Mouse (Mus musculus) stomach, embryonic 14.5 days (tissue): Measurements from ENCODE around the gene Syngr1. TPM values are rescaled to one million over a fixed set of nuclear protein-coding genes. Genes with fewer than 3 reads are reported as not detected.
A peak's percentile ranks its signal among the peaks of the same experiment; 100 is the strongest.

Experiments
- ATAC-seq: fragments of 200-750 bp; cut with Nextera tagmentation; 2 replicates; pipeline ENCODE4 v1.8.0; 2017; ENCODE audit warnings: low read depth, moderate TSS enrichment; ENCODE audit not compliant: insufficient number of reproducible peaks, insufficient read depth, low FRiP score
- H3K27ac ChIP-seq: fragments of 300-500 bp; sonication (generic); 2 replicates; pipeline ENCODE4 v1.5.1; 2014; ENCODE audit warnings: mild to moderate bottlenecking, low read length, moderate library complexity, mixed read lengths
- H3K27me3 ChIP-seq: fragments of 300-500 bp; sonication (generic); 2 replicates; pipeline ENCODE4 v1.6.1; 2014; ENCODE audit warnings: low read length, control low read depth, mixed read lengths; ENCODE audit not compliant: control insufficient read depth, insufficient read depth
- H3K36me3 ChIP-seq: fragments of 300-500 bp; sonication (generic); 2 replicates; pipeline ENCODE4 v1.6.1; 2014; ENCODE audit warnings: mild to moderate bottlenecking, control low read depth, low read length, moderate library complexity, mixed read lengths; ENCODE audit not compliant: control insufficient read depth, insufficient read depth
- H3K4me1 ChIP-seq: fragments of 300-500 bp; sonication (generic); 2 replicates; pipeline ENCODE4 v1.6.1; 2014; ENCODE audit warnings: low read length, control low read depth, mixed read lengths; ENCODE audit not compliant: control insufficient read depth, insufficient read depth
- H3K4me2 ChIP-seq: fragments of 300-500 bp; sonication (generic); replicated peaks from 2 replicates; pipeline ENCODE4 v1.6.1; 2014; ENCODE audit warnings: low read depth, low read length, control low read depth
- H3K4me3 ChIP-seq: fragments of 300-500 bp; sonication (generic); 2 replicates; pipeline ENCODE4 v1.5.1; 2014; ENCODE audit warnings: low read depth, low read length, control low read depth
- H3K9ac ChIP-seq: fragments of 300-500 bp; sonication (generic); replicated peaks from 2 replicates; pipeline ENCODE4 v1.6.1; 2014; ENCODE audit warnings: low read depth, mild to moderate bottlenecking, control low read depth, low read length, moderate library complexity, mixed read lengths
- H3K9me3 ChIP-seq: fragments of 300-500 bp; sonication (generic); 2 replicates; pipeline ENCODE4 v1.6.1; 2016; ENCODE audit warnings: low read depth, low read length, control low read depth; ENCODE audit not compliant: control insufficient read depth
- WGBS: fragments of 180-500 bp; shearing (Covaris S2); extraction: QIAGEN DNeasy Blood & Tissue Kit; methylation state at CpG from one replicate; pipeline ENCODE4 v1.1.7; 2014; 5-methylcytosine and 5-hydroxymethylcytosine counted together
- polyA plus RNA-seq: library from polyadenylated mRNA; unstranded; fragments of >200 nt; fragmentation: Nextera tagmentation; extraction: Ambion mirVana; gene quantifications from 2 replicates; pipeline ENCODE4 v1.2.1, GENCODE M21; 2014

Syngr1 gene
- polyA plus RNA-seq, 1 experiment from 2014 or later: 38.8 TPM

GRCm38 (mm10) chr15:80051782-80052181 lies 39.4 kb upstream of the Syngr1 start:
- no peaks in the 10 kb centered on the region for H3K9me3 ChIP-seq

DNA sequence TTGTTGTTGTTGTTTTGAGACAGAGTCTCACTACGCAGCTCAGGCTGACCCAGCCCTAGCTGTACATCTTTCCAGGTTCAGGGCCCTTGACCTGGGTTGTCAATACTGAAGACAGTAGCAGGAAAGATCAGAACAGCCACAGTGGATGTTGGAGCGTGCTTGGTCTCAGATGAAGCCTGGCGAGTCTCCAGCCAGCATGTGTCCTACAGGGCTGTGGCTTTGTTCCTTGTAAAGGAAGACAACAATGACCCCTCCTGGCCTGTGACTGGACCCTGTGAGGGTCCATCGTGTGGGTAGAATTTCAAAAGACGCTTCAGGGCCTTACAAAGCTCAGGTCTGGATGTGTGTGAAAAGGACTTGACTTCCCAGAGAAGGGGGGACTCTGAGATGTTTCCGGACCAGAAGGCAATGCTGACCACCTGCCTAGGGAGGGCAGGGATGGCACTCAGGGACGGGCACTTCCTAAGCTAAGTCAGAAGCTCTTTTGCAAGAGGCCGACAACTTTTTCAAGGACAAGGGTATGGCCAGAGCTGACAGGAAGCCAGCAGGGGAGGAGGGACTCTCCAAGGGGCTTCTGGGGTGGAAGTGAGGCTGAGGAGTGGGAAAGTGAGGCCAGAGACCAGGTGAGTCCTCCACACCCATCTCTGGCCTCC lies 37.6 kb upstream of the Syngr1 start:
- Histone ChIP-seq H3K4me1 (no peaks in the 10 kb centered on the region; the same call in 1 of the 2 replicates), H3K27ac (no peak overlapping the region), H3K36me3 (no peaks in the 10 kb centered on the region), H3K9ac (no peak overlapping the region), H3K9me3 (no peaks in the 10 kb centered on the region), H3K4me2 (no peak overlapping the region), H3K4me3 (no peak overlapping the region), H3K27me3 (no peaks in the 10 kb centered on the region)
- ATAC-seq: no peak
- WGBS: 81% methylated on average over 8 of the region's 8 CpGs

More at GRCm38 (mm10) chr15:80051782-80052181, 39.4 kb upstream of the Syngr1 start:
- no peak for ATAC-seq
- H3K36me3 ChIP-seq: no peaks in the 10 kb centered on the region
- H3K27me3 ChIP-seq: no peaks in the 10 kb centered on the region
- no peak overlapping the region for H3K4me3 ChIP-seq
- 75% methylated on average over 9 of the region's 9 CpGs for WGBS
- peak overlapping the region; percentile 27 for H3K27ac ChIP-seq
- no peak overlapping the region for H3K9ac ChIP-seq
- H3K4me2 ChIP-seq: no peak overlapping the region
- no peaks in the 10 kb centered on the region; the same call in 1 of the 2 replicates for H3K4me1 ChIP-seq

- WGBS: 76% methylated on average over 7 of the region's 7 CpGs
- Histone ChIP-seq H3K27me3 (no peaks in the 10 kb centered on the region), H3K4me2 (no peak overlapping the region), H3K36me3 (no peaks in the 10 kb centered on the region), H3K9me3 (no peaks in the 10 kb centered on the region), H3K4me3 (no peak overlapping the region), H3K9ac (no peak overlapping the region), H3K4me1 (no peaks in the 10 kb centered on the region; the same call in 1 of the 2 replicates), H3K27ac (no peak overlapping the region)
- ATAC-seq: peak; percentile 50; the same call in 1 of the 2 replicates
Measured at GRCm38 (mm10) chr15:80054034-80054710, 37.0 kb upstream of the Syngr1 start.

DNA sequence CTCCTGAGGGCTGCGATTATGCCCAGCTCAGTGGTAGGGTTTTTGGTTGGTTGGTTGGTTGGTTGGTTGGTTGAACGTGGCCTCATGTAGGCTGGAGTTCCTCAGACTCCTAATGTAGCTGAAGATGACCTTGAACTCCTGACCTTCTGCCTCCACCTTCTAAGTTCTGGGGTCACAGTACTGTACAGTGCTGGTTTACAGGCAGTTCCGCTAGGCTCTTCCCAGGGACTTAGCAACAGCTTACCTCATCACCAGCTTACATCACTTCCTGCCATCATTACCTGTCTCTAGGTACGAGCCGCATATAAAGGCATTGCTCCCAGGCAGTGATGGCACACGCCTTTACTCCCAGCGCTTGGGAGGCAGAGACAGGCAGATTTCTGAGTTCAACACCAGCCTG lies 33.0 kb upstream of the Syngr1 start:
- ATAC-seq: no peak
- Histone ChIP-seq H3K27me3 (no peaks in the 10 kb centered on the region), H3K9ac (no peak overlapping the region), H3K27ac (no peak overlapping the region), H3K4me3 (no peak overlapping the region), H3K36me3 (no peaks in the 10 kb centered on the region), H3K9me3 (no peaks in the 10 kb centered on the region), H3K4me2 (no peak overlapping the region), H3K4me1 (peaks cover 4% of the 10 kb centered on the region; the same call in 1 of the 2 replicates)
- 89% methylated on average over 7 of the region's 7 CpGs for WGBS

- H3K4me1 ChIP-seq: peaks cover 4% of the 10 kb centered on the region; the same call in 1 of the 2 replicates
- no peak overlapping the region for H3K9ac ChIP-seq
- 26% methylated on average over 7 of the region's 7 CpGs for WGBS
- no peaks in the 10 kb centered on the region for H3K9me3 ChIP-seq
- H3K4me2 ChIP-seq: no peak overlapping the region
- H3K27ac ChIP-seq: no peak overlapping the region
- no peak for ATAC-seq
- H3K36me3 ChIP-seq: no peaks in the 10 kb centered on the region
- no peak overlapping the region for H3K4me3 ChIP-seq
- H3K27me3 ChIP-seq: no peaks in the 10 kb centered on the region
Measured at GRCm38 (mm10) chr15:80059606-80060005, 31.5 kb upstream of the Syngr1 start.

DNA sequence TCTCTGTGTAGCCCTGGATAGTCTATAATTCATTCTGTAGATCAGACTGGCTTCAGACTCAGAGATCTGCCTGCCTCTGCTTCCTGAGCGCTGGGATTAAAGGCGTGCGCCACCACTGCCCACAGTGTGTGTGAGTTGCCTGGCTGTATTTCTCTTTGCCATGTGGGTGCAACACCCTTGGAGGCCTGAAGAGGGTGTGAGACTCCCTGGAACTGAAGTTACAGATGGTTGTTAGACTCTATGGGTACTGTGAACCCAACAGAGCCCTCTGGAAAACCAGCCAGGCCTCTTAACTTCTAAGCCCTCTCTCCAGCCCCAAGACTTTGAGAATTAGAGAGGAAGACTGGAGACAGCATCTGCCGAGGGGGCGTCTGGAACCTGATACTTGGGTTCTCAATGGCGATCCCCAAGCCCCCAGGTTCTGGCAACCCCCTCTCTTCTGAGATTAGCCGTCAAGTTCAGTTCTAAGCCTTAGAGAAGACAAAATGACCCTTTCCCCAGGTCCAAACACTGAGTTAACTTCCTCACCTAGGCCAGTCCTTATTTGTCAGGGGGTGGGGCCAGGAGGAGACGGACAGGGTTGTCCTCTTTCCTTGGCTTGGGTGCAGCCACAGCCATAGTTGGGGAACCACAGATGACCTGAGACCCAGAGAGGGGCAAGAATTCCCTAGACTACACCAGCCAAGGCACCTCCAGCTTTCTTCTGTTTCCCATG lies 30.6 kb upstream of the Syngr1 start:
- Histone ChIP-seq H3K36me3 (no peaks in the 10 kb centered on the region), H3K27ac (no peak overlapping the region), H3K9ac (no peak overlapping the region), H3K4me1 (peaks cover 4% of the 10 kb centered on the region; the same call in 1 of the 2 replicates), H3K4me2 (no peak overlapping the region), H3K4me3 (no peak overlapping the region), H3K9me3 (no peaks in the 10 kb centered on the region), H3K27me3 (no peaks in the 10 kb centered on the region)
- no peak for ATAC-seq
- 92% methylated on average over 8 of the region's 8 CpGs for WGBS

DNA sequence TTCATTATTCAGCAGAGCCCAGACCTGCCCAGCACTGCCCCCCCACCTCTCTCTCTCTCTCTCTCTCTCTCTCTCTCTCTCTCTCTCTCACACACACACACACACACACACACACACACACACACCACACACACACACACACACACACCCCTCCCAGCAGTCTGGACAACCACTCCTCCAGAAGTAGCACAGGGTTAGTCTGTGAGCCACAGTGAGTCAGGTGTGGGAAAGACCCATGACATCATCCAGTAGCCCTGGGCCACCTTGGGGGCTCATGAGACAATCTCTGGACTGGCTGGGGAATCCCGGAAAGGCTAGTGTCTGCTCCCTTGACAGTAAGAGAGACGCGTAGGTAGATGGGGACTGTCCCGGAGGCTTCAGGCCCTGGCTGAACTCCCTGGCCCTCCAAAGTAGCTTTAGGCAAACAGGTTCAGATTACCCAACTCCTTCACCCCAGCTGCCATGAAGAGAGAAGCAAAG lies 30.0 kb upstream of the Syngr1 start:
- 0 out of 2 replicates have a peak, but pooled peaks cover 4% of the 10 kb centered on the region for H3K4me1 ChIP-seq
- H3K27me3 ChIP-seq: no peaks in the 10 kb centered on the region
- no peaks in the 10 kb centered on the region for H3K9me3 ChIP-seq
- no peak overlapping the region for H3K4me3 ChIP-seq
- no peak overlapping the region for H3K9ac ChIP-seq
- no peak overlapping the region for H3K27ac ChIP-seq
- WGBS: 82% methylated on average over 4 of the region's 4 CpGs
- no peaks in the 10 kb centered on the region for H3K36me3 ChIP-seq
- no peak overlapping the region for H3K4me2 ChIP-seq
- no peak for ATAC-seq

DNA sequence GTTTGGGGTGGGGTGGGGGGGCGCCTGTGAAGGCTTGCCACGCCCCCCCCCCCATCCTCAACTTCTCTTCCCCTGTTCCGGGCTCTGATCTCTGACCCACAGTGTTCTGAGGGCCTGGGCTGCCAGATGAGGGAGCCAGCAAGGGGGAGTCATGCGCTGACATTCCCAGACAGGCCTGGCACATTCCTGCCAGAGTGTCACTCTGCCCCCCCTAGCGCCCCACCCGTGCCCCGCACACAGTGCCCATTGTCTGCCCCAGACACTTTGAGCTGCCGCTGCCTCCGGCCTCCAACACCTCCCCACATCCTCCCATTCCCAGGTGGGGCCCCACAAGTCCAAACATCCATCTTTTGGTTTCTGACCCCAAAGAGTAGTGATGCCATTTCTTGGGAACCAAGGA lies 28.8 kb upstream of the Syngr1 start:
- Histone ChIP-seq H3K9me3 (no peaks in the 10 kb centered on the region), H3K36me3 (no peaks in the 10 kb centered on the region), H3K4me3 (no peak overlapping the region), H3K27me3 (no peaks in the 10 kb centered on the region), H3K4me1 (0 out of 2 replicates have a peak, but pooled peaks cover 4% of the 10 kb centered on the region), H3K4me2 (no peak overlapping the region), H3K27ac (no peak overlapping the region), H3K9ac (no peak overlapping the region)
- 65% methylated on average over 8 of the region's 9 CpGs for WGBS
- no peak for ATAC-seq
